Mouse (Mus musculus) spleen, postnatal 14 days (tissue): Measurements from ENCODE around the gene Nav2.

Source experiments
- DNase-seq, 2 experiments: peaks; one replicate each; pipeline ENCODE4 v3.0.0; 2021 to 2022; ENCODE audit warnings: low spot score in 2 of 2

Nav2 gene

DNA sequence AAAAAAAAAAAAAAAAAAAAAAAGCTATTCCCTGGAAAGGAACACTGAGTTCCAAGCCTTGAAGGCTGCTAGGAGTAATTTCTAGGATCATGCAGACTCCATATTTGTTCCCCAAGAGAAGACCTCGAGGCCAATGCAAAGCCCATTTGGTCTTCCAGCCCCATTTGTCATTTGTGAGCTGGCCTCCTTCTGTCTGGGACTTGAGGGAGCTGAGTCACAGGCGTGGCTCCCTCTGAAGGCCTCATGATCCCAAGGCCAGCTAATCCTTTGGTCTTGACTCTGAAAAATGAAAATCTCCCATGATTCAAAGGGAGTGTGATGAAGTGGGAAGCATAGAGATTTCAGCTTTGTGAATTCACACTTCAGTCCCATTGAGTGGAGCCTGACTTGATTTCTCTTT lies 370.0 kb downstream of the Nav2 start:
- no peak for DNase-seq

DNA sequence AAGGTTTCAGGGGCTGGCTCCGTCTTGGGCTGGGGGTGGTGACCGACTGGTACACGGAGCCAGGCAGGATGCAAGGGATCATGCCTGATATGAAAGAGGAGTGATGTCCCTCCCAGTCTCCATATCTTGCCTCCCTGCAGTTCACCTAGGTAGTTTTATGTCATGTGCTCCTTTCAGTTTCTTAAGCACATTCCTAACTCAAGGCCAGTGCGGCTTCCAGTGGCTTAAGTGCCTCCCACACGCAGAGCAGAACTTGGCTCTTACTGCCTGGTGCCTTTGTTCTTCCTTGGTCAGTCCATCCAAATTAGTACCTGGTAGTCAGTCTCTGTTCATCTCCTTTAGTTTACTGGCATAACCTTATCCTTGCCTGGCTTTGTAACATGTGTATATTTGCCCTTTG lies 371.9 kb downstream of the Nav2 start:
- DNase-seq = no peak

DNA sequence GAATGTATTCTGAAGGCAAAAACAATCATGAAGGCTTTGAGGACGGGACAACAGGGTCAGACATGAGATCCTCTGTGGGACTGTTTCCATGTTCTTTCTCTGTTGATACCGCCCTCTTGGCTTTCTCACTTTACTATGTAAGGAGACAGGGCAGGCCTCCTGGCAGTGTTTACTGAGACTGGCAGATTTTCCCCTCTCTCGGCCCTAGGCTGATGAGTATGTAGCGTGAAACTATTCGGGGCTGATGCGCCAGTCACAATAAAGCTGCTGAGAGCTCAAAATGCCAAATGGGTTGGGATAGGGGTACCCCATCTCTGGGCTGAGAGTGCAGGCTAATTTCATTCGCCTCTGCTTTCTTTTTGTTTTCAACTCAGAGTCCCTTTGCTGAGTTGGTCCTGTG lies 373.9 kb downstream of the Nav2 start:
- no peak for DNase-seq

DNA sequence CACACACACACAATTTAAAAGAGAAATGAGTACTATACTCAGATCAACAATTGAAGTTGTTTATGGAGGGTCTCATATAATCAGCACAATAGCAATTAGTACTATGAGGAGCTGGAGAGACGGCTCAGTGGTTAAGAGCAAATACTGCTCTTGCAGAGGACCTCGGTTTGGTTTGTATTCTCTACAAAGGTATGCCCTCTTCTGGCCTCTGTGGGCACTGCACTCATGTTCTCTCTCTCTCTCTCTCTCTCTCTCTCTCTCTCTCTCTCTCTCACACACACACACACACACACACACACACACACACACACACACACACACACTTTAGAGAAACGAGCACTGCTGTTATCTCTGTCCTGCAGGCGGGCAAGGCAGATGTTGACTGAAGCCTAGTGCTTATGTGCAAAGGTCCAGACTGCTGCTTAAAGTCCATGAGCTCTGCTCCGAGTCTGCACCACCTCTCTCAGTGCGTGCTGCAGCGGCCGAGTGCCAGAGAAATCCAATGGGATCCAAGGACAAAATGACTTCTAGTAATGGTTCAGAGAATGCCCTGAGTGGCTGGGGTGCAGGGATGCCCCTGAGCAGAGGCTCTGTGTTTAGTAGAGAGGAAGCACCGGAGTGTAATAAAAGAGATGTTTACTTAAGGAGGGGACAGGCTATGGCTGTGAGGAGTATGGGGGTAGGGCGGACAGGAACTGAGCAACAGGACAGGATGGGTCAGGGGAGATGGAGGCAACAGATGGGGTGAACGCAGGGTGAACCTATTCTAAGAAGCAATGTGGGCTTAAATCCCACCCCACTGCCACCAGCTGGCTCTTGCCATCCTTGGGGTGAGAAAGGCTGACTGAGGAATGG lies 375.2 kb downstream of the Nav2 start:
- no peak for DNase-seq

DNA sequence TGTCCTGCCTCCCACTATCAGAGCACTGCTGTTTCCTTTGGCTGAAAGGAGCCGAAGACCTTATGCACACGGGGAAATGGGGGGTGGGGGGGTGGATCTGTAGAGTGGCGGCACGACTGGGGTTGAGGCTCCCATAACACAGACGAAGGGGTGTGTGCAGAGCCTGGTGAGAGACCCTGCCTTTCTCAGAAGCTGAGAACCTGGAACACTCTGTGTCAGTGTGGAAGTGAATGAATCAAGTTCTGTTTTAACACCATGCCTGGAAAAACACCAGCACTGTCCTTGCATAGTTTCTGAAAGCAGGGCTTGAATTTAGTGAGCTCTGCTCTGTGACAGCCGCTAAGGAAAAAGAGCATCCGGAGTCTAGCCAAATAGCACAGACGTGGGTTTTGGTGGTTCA lies 379.7 kb downstream of the Nav2 start:
- DNase-seq = no peak

DNA sequence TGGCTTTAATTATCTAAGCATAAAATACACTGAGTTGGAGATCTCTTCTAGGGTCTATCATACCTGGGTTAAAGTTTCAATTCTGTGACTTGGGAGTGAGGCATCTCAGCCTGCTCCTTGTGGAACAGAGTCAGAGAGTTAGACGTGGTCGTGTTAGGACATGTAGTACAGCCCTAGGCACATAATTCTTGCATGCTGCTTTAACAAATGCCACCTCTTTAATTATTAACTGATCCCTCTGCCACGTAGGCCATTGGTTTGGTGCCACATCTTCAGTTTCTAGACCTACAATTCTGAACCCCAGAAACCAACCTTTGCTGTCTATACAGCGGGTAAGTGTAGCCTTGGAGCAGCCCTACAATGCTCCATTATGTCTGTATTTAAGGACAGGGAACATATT lies 381.8 kb downstream of the Nav2 start:
- DNase-seq = no peak

DNA sequence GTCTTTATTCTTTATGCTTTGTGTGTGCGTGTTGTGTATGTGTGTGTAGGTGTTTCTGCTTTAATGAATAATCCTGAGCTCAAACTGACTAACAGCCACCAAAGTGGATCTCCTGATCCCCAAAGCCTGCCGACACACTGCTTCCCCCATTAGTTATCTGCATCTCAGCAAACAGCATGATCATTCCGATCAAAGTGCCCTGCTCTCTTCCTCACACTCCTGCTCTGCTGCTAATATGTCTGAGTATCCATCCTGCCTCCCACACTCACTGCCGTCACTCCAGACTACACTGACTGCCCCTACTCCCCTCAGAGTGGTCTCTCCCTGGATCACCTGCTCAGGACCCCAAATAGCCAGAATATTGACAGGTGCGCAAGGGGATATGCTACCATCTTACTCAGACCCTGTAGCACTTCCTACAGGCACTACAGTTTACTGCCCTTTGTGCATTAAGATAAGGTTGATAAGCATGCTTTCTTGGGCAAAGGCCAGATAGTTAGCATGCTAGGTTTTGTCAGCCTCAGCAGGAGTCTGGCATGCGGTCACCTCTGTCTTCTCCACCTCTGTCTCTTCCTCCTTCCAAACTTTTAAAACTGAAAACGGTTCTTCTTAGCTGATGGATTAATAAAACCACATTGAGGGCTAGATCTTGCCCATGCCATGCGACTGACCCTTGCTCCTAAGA lies 382.8 kb downstream of the Nav2 start:
- DNase-seq = no peak

DNA sequence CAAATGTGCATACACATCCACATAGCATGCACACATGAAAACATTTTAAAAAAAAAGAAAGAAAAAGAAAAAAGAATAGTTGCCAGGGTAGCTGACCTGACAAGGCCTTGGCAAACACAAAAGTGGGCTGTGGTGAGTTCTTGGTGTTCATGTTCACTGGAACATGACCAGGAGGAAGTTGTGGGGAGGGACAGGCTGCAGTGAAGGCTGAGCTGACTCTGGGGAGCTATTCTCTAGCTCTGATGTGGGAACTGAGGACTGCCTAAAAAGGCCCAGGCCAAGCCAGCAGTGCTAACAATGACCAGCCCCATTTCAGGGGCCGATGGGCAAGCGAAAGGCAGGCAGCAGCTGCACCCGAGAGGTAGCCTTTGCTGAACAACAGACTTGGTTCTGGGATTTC lies 388.6 kb downstream of the Nav2 start:
- no peak for DNase-seq

DNA sequence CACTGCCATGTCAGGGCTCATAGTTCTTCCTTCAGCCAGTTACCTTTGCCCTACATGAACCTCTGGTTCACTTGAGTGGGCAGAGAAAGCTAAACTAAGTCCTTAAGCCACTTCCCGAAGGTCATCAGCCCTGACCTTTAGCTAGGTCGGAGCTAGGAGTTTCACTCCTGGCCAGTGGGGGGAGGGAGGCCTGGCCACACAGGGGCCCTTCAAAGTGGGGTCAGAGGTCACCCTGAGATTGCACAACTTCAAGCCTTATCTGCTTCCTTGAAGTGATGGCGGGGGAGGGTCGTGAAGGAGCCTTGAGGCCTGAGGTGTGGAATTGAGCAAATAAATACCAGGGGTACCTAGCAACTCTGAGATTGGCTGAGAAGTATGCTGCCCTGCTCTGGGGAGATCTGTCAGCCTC lies 389.9 kb downstream of the Nav2 start:
- DNase-seq = no peak

DNA sequence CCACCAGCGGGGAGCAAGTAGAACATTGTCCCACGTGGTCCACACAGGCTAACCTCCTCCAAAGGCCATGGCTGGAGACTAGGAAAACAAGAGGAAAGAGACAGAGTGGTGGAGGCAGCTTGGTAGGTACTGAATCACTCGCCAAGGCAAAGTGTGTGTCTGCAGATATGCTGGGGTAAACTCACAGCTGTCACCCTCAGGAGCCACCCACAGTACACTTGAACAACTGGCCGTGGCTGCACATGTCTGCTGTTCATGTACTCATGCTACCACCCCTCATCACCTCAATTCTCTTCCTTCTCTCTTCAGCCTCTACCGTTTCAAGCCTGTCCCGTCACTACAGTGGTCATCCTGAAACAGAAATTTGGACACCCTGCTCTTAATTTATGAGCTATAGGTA lies 393.0 kb downstream of the Nav2 start:
- DNase-seq = no peak

DNA sequence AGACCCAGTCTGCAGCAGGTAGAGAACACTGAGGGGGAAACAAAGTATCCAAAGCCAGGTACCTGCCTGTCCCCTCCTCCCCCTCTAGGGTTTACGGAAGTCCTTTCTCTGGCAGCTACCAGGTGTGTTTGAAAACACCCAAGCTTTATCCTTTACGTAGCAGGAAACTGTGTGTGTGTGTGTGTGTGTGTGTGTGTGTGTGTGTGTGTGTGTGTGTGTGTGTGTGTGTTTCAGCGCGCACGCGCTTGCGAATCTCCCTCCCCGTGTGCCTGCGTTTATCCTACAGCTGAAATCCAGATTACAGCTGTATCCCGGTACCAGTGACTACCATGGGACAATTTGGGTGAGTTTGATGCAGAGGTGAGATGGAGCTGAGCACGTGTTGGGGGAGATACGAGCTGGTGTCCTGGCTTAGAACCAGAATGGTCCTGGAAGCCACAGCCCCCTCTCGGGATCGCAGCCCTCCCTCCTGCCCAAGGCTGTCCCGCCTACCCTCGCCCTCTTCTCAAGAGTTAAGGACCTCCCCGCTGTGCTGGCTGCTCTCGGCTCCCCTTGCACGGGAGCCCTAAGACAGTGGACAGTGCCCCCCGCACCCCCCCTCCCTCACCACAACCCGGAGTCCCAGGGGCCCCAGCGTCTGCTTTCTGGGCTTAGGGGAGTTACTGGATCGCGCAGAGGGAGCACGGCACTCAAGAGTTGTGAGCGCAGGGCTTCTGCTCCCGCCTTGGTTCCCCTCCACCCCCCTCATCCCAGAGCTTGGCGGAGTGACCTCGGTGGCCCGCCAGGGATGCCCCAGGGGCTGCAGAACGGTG lies 395.3 kb downstream of the Nav2 start:
- DNase-seq = no peak

DNA sequence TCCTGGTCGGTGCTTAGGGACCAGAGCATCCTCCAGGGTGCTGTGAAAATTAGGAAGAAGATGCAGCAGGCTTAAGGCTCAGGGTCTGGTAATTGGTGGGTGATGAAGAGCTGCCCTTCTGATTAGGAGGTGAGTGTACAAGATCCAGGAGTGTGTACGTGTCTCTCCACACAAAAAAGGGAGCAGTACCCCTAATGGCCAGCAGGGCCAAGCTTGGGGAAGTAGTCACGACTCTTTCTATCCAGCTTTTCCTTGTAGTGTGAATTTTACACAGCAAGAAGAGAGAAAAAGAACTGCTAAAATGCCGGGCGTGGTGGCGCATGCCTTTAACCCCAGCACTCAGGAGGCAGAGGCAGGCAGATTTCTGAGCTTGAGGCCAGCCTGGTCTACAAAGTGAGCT lies 399.2 kb downstream of the Nav2 start:
- DNase-seq = no peak

DNA sequence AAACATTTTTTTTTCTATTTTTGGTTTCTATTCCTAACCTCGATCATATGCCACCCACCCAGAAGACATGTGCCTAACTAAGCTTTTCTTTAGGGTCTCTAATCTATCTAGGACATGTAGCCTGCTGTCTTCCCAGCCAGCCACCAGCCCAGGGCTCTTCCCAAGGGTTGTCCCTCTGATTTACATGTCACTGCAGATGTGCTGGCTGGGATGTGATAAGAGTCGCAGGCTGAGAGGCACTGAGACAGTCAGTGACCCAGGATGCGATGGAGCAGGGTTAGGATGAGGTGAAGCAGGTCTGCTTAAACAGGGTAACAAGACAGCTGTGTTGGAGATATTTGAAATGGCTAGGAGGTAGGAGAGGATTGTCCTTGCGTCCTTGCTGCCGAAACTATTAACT lies 401.2 kb downstream of the Nav2 start:
- DNase-seq = no peak

DNA sequence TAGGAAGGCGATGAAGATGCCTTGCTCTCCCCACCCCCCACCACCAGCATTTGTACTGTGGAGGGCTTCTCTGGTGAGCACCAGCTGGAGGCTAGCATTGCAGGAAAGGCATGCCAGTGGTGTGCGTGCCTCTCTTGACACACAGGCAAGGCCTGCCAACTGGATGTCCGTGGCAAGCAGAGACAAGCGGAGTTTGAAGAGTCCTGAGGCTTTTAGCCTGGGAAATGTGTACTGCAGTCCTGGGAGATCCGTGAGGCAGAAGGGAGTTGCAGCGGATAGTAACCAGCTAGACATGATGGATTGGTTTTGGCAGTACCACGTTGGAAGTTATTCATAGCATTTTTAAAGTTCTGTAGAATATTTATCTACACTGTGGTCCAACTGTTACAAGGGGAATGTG lies 405.4 kb downstream of the Nav2 start:
- no peak for DNase-seq

DNA sequence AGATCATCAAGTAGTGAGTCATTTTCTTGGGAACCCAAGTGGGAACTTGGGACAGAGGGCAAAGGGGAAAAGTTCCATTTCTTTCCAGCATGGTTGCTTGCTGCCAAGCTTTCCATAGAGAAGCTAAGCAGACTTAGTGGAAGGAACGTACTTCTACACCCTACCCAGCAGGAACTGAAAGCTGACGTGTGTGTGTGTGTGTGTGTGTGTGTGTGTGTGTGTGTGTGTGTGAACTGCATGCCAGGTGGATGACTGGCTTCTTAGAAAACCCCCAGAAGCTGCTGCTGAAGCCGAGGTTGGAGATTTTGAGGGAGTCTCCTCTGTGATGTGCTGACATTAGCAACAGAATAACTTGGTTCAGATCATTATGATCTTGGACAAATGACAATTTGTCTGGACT lies 406.5 kb downstream of the Nav2 start:
- DNase-seq = no peak

DNA sequence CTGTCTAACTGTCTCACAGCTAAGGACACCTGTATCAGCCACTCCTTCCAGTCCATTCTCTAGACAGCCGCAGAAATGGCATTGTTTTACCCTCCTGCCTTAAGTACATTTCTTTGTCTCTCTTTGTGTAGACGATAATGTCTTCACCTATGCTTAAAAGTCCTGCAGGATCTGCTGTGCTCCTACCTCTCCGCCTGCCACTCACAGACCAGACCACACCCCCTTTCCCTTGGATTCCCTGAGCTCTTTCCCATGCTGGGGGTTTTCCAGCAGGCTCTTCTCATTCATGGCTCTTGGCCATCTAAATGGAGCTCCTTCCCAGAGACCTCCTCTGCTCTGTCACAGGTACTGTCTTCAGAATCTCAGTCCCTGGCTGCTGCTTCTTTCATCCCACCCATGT lies 408.1 kb downstream of the Nav2 start:
- no peak for DNase-seq

DNA sequence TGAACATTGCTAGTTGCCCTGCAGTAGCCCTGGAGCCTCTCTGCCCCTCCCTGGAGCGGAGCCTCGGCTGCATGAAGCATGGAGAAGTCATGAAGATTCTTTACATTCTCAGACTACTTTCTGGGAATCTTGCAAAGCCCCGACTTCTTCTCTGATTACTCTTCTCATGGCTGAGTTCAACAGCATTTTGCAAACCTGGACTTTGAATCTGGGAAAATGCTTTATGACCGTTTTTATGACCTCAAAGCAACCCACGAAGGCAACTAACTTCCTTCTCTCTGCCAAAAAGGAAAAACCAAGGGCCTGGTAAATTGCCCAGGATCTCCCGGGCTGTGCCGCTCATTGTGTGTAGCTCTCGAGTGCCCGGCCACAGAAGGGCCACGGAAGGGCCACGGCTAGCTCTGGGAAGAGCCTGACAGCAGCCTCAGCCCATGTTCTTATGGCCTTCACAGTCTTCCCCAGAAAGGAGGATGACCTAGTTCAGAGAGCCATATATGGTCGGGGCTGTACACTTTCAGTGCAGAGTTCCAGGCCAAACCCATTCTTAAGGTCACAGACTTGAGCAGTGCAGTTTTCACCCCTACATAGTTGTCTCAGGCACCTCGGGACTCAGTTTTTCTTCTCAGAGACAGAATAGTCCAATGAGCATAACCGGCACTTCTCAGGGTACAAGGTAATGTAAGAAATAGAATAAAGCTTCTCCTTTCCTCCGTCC lies 409.8 kb downstream of the Nav2 start:
- DNase-seq = no peak

DNA sequence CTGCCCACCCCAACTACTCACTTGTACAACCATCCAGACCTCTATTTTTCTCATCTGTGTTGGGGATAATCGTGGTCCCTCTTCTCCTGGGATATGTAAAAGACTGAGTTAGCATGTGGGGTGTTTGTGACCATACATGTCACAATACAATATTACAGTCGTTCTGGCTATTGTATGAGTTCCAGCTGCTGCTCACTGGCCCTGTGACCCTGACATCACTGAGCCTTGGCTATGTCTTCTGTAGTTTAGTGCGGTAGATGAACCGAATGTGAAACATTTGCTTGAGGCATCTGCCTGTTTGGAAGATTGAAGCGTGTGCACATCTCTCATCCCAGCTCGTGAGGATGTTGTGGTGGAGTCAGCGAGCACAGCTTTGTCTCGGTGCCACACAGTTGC lies 410.4 kb downstream of the Nav2 start:
- no peak for DNase-seq

DNA sequence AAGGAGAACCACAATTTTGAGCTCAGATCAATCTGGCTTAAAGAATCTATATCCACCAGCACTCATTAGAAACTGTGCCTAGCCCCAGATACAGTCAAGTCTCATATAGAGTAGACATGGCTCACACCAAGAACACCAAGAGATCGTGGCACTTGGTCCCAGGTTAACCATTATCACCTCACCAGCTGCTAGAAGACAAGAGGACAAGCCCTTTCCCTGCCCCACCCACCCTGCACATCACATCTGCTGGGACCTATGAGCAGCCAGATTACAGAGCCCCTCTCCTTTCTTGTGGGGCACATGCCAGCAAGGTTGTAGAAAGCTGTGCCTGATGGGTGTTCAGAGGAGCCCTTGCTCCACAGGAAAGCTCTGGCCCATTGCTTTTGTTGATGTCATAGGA lies 411.5 kb downstream of the Nav2 start:
- DNase-seq = no peak

DNA sequence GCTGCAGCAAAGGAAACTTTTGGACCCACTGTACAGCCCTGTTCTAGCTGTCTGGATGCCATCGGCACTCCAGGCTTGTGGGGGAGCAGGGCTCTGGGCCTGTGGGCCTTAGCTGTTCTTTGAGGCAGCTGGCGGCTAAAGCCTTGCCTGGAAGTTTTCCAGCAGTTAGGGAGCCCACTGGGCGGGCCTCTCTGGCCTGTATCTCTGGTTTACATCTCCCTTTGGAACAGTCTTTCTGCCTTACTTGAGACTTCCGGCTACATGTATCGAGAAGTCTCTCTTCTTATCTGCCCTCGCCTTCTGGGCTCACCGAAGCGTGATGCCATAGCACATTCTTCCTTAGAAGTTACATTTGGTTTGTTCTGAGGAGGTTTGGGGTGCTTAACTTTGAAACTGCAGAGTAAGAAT lies 412.6 kb downstream of the Nav2 start:
- peak; percentile 9 to 10 for DNase-seq

DNA sequence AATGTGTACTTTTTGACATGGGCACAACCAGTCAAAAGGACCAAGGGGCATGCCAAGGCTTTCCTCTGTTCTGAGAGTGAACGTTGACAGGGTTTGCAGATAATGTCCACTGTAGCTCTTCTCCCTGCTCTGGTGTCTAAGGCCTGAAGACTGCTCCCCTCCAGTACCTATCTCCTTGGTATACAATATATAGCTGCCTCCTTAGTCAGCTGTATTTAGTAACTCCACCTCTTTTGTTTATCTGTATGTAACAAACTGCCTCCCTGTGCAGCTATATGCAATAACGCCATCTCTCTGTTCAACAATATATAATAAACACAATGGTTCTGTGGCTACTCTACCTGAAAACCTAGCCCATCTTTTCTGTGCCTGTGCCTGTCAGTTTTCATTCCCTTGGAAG lies 413.7 kb downstream of the Nav2 start:
- DNase-seq = no peak

DNA sequence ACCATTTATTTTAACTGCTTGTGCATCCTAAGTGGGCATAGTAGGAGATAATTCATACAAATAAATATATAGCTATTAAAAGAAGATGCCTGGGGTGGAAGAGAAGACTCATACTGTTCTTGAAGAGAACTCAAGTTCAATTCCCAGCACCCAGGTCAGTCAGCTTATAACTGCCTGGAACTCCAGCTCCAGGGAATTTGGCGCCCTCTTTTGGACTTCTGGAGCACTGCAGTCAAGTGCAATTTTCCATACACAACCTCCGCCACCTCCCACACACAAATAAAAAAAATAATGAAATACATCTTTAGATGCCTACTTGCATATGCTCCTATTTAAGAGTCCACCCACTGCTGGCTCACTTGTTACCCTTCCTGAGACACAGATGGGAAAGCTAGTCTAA lies 416.1 kb downstream of the Nav2 start:
- no peak for DNase-seq
